Mouse (Mus musculus) lung, postnatal 10 days (tissue): ENCODE results near the gene Cpt1b.

ENCODE experiments used
- DNase-seq: peaks from one replicate; pipeline ENCODE4 v3.0.0; 2021

Cpt1b gene

GRCm38 (mm10) chr15:89425711-89426121 lies at the start of gene Cpt1b:
TSS of gene Cpt1b (minus strand) at chr15:89425863.
- DNase-seq: no peak

GRCm38 (mm10) chr15:89475293-89475600 lies 49.6 kb upstream of the Cpt1b start:
- DNase-seq: no peak

GRCm38 (mm10) chr15:89474596-89475292 lies 49.1 kb upstream of the Cpt1b start:
- DNase-seq: peak; percentile 31

- no peak for DNase-seq
Observed at GRCm38 (mm10) chr15:89473921-89474320, 48.3 kb upstream of the Cpt1b start.

GRCm38 (mm10) chr15:89473370-89473769 lies 47.7 kb upstream of the Cpt1b start:
- DNase-seq: no peak

- no peak for DNase-seq
Observed at GRCm38 (mm10) chr15:89471476-89471875, 45.8 kb upstream of the Cpt1b start.

GRCm38 (mm10) chr15:89468577-89468976 lies 42.9 kb upstream of the Cpt1b start:
- peak; percentile 22 for DNase-seq

GRCm38 (mm10) chr15:89465052-89465451 lies 39.4 kb upstream of the Cpt1b start:
- no peak for DNase-seq

- peak; percentile 31 for DNase-seq
Observed at GRCm38 (mm10) chr15:89463334-89464235, 37.9 kb upstream of the Cpt1b start.

GRCm38 (mm10) chr15:89462176-89462575 lies 36.5 kb upstream of the Cpt1b start:
- DNase-seq: no peak

- DNase-seq: no peak
Observed at GRCm38 (mm10) chr15:89461321-89461720, 35.7 kb upstream of the Cpt1b start.

- no peak for DNase-seq
Observed at GRCm38 (mm10) chr15:89460298-89460697, 34.6 kb upstream of the Cpt1b start.

GRCm38 (mm10) chr15:89459821-89460220 lies 34.2 kb upstream of the Cpt1b start:
- no peak for DNase-seq

GRCm38 (mm10) chr15:89458942-89459341 lies 33.3 kb upstream of the Cpt1b start:
- no peak for DNase-seq

- DNase-seq: no peak
Observed at GRCm38 (mm10) chr15:89455642-89456041, 30.0 kb upstream of the Cpt1b start.

GRCm38 (mm10) chr15:89454857-89455256 lies 29.2 kb upstream of the Cpt1b start:
- DNase-seq: no peak

GRCm38 (mm10) chr15:89453865-89454478 lies 28.3 kb upstream of the Cpt1b start, which contains the start of gene Mapk8ip2:
TSS of gene Mapk8ip2 (plus strand) at chr15:89453913.
- no peak for DNase-seq

- DNase-seq: peak; percentile 77
Observed at GRCm38 (mm10) chr15:89452906-89453864, 27.5 kb upstream of the Cpt1b start.

- no peak for DNase-seq
Observed at GRCm38 (mm10) chr15:89442486-89443070, 16.9 kb upstream of the Cpt1b start.

GRCm38 (mm10) chr15:89435878-89436277 lies 10.2 kb upstream of the Cpt1b start:
- DNase-seq: no peak

- no peak for DNase-seq
Observed at GRCm38 (mm10) chr15:89434136-89434535, 8.5 kb upstream of the Cpt1b start.

- DNase-seq: no peak
Observed at GRCm38 (mm10) chr15:89432946-89433345, 7.3 kb upstream of the Cpt1b start.
